Mouse (Mus musculus): ENCODE measurements at regions not wholly inside any gene's neighbourhood (a gene's known extent, or its start where the extent isn't known, plus 50 kb on each side); places are given as distances from the start of the nearest gene placed in this dataset.

- TF ChIP-seq EP300 (optimal IDR thresholded peaks at IDR 0.05) = no peak
- no peak for TF ChIP-seq CTCF (IDR thresholded peaks at IDR 0.05; ENCODE audit: low read depth)
- Histone ChIP-seq H3K4me3 (ENCODE audit: low read depth, low read length) (no peak overlapping the region), H3K27ac (replicated peaks) (no peak overlapping the region), H3K4me1 (replicated peaks; ENCODE audit: control insufficient read depth, insufficient read depth) (peaks cover 2% of the 10 kb centered on the region; the same call in 1 of the 2 replicates), H3K27me3 (ENCODE audit: control insufficient read depth, insufficient read depth, low read length) (no peaks in the 10 kb centered on the region), H3K9me3 (ENCODE audit: control insufficient read depth, low read length) (no peaks in the 10 kb centered on the region), H3K4me2 (replicated peaks; ENCODE audit: low read depth) (0 out of 2 replicates have a peak overlapping the region, but pooled peaks have one; percentile 11), H3K9ac (ENCODE audit: low read length) (no peak overlapping the region), H3K36me3 (ENCODE audit: control insufficient read depth, insufficient read depth, low read length) (no peaks in the 10 kb centered on the region)
- no peak for DNase-seq (ENCODE audit: low spot score)
- 77% methylated on average over 15 of the region's 15 CpGs for WGBS
- ATAC-seq (ENCODE audit: low FRiP score, low TSS enrichment) = no peak
Observed at GRCm38 (mm10) chr13:73009547-73010475, 250.5 kb upstream of the Irx4 start.

- no peaks in the 10 kb centered on the region for H3K4me1 ChIP-seq (replicated peaks; ENCODE audit: control insufficient read depth, insufficient read depth)
- WGBS = 77% methylated on average over 10 of the region's 10 CpGs
- ATAC-seq (ENCODE audit: low FRiP score, low TSS enrichment) = no peak
- H3K36me3 ChIP-seq (ENCODE audit: control insufficient read depth, insufficient read depth, low read length) = no peaks in the 10 kb centered on the region
- H3K4me3 ChIP-seq (ENCODE audit: low read depth, low read length) = no peak overlapping the region
- no peak overlapping the region for H3K9ac ChIP-seq (ENCODE audit: low read length)
- H3K27me3 ChIP-seq (ENCODE audit: control insufficient read depth, insufficient read depth, low read length) = no peaks in the 10 kb centered on the region
- H3K9me3 ChIP-seq (ENCODE audit: control insufficient read depth, low read length) = no peaks in the 10 kb centered on the region
- no peak for DNase-seq (ENCODE audit: low spot score)
- H3K27ac ChIP-seq (replicated peaks) = no peak overlapping the region
- TF ChIP-seq EP300 (optimal IDR thresholded peaks at IDR 0.05) (no peak), CTCF (IDR thresholded peaks at IDR 0.05; ENCODE audit: low read depth) (no peak)
- no peak overlapping the region for H3K4me2 ChIP-seq (replicated peaks; ENCODE audit: low read depth)
Observed at GRCm38 (mm10) chr13:73019181-73019580, 241.1 kb upstream of the Irx4 start.

GRCm38 (mm10) chr13:73031217-73031616, 229.1 kb upstream of the Irx4 start:
- WGBS = 41% methylated on average over 3 of the region's 3 CpGs
- TF ChIP-seq EP300 (optimal IDR thresholded peaks at IDR 0.05) (no peak), CTCF (IDR thresholded peaks at IDR 0.05; ENCODE audit: low read depth) (no peak)

GRCm38 (mm10) chr13:73033055-73033454, 227.2 kb upstream of the Irx4 start:
- no peak overlapping the region for H3K27ac ChIP-seq (replicated peaks)
- H3K27me3 ChIP-seq (ENCODE audit: control insufficient read depth, insufficient read depth, low read length) = no peaks in the 10 kb centered on the region
- H3K4me2 ChIP-seq (replicated peaks; ENCODE audit: low read depth) = no peak overlapping the region
- no peak overlapping the region for H3K9ac ChIP-seq (ENCODE audit: low read length)
- 30% methylated on average over 3 of the region's 3 CpGs for WGBS
- H3K36me3 ChIP-seq (ENCODE audit: control insufficient read depth, insufficient read depth, low read length) = no peaks in the 10 kb centered on the region
- peak; percentile 67 for DNase-seq (ENCODE audit: low spot score)
- no peak overlapping the region for H3K4me3 ChIP-seq (ENCODE audit: low read depth, low read length)
- H3K9me3 ChIP-seq (ENCODE audit: control insufficient read depth, low read length) = no peaks in the 10 kb centered on the region
- peak; percentile 82 for TF ChIP-seq CTCF (IDR thresholded peaks at IDR 0.05; ENCODE audit: low read depth)
- no peak for TF ChIP-seq EP300 (optimal IDR thresholded peaks at IDR 0.05)
- no peak for ATAC-seq (ENCODE audit: low FRiP score, low TSS enrichment)
- H3K4me1 ChIP-seq (replicated peaks; ENCODE audit: control insufficient read depth, insufficient read depth) = no peaks in the 10 kb centered on the region

More at GRCm38 (mm10) chr13:73031217-73031616, 229.1 kb upstream of the Irx4 start:
- Histone ChIP-seq H3K27ac (replicated peaks) (no peak overlapping the region), H3K4me3 (ENCODE audit: low read depth, low read length) (no peak overlapping the region), H3K4me1 (replicated peaks; ENCODE audit: control insufficient read depth, insufficient read depth) (no peaks in the 10 kb centered on the region), H3K27me3 (ENCODE audit: control insufficient read depth, insufficient read depth, low read length) (no peaks in the 10 kb centered on the region), H3K4me2 (replicated peaks; ENCODE audit: low read depth) (no peak overlapping the region), H3K9ac (ENCODE audit: low read length) (no peak overlapping the region), H3K9me3 (ENCODE audit: control insufficient read depth, low read length) (no peaks in the 10 kb centered on the region), H3K36me3 (ENCODE audit: control insufficient read depth, insufficient read depth, low read length) (no peaks in the 10 kb centered on the region)
- DNase-seq (ENCODE audit: low spot score) (no peak), ATAC-seq (ENCODE audit: low FRiP score, low TSS enrichment) (no peak)

GRCm38 (mm10) chr13:73034065-73034831, 226.0 kb upstream of the Irx4 start:
- Histone ChIP-seq H3K9me3 (ENCODE audit: control insufficient read depth, low read length) (no peaks in the 10 kb centered on the region), H3K9ac (ENCODE audit: low read length) (no peak overlapping the region), H3K27me3 (ENCODE audit: control insufficient read depth, insufficient read depth, low read length) (no peaks in the 10 kb centered on the region), H3K4me1 (replicated peaks; ENCODE audit: control insufficient read depth, insufficient read depth) (no peaks in the 10 kb centered on the region), H3K4me2 (replicated peaks; ENCODE audit: low read depth) (no peak overlapping the region), H3K36me3 (ENCODE audit: control insufficient read depth, insufficient read depth, low read length) (no peaks in the 10 kb centered on the region), H3K4me3 (ENCODE audit: low read depth, low read length) (no peak overlapping the region), H3K27ac (replicated peaks) (no peak overlapping the region)
- whole genome bisulfite sequencing = 30% methylated on average over 10 of the region's 10 CpGs
- TF ChIP-seq EP300 (optimal IDR thresholded peaks at IDR 0.05) (no peak), CTCF (IDR thresholded peaks at IDR 0.05; ENCODE audit: low read depth) (no peak)
- DNase-seq (ENCODE audit: low spot score) = no peak
- ATAC-seq (ENCODE audit: low FRiP score, low TSS enrichment) = no peak

Data from stomach, postnatal 0 days (tissue).